Mouse (Mus musculus): ENCODE results near the gene Babam2.

Gene Babam2

GRCm38 (mm10) chr5:32080490-32081219 lies 383.2 kb downstream of the Babam2 start:
- DNase-seq (ENCODE audit: low spot score) = no peak

- no peak for DNase-seq (ENCODE audit: low spot score)
Measured at GRCm38 (mm10) chr5:32084401-32084804, 386.9 kb downstream of the Babam2 start.

GRCm38 (mm10) chr5:32085566-32085965 lies 388.1 kb downstream of the Babam2 start:
- DNase-seq (ENCODE audit: low spot score) = no peak

- DNase-seq (ENCODE audit: low spot score) = no peak
Measured at GRCm38 (mm10) chr5:32085971-32086370, 388.5 kb downstream of the Babam2 start.

- no peak for DNase-seq (ENCODE audit: low spot score)
Measured at GRCm38 (mm10) chr5:32086526-32087090, 389.1 kb downstream of the Babam2 start.

GRCm38 (mm10) chr5:32089481-32089880 lies 392.0 kb downstream of the Babam2 start:
- peak; percentile 86 for DNase-seq (ENCODE audit: low spot score)

- DNase-seq (ENCODE audit: low spot score) = no peak
Measured at GRCm38 (mm10) chr5:32092281-32092680, 394.8 kb downstream of the Babam2 start.

GRCm38 (mm10) chr5:32098691-32099090 lies 401.2 kb downstream of the Babam2 start:
- no peak for DNase-seq (ENCODE audit: low spot score)

- peak; percentile 87 for DNase-seq (ENCODE audit: low spot score)
Measured at GRCm38 (mm10) chr5:32102484-32102883, 405.0 kb downstream of the Babam2 start.

GRCm38 (mm10) chr5:32102971-32103431 lies 405.5 kb downstream of the Babam2 start:
- peak; percentile 90 for DNase-seq (ENCODE audit: low spot score)

GRCm38 (mm10) chr5:32103545-32103944 lies 406.1 kb downstream of the Babam2 start:
- no peak for DNase-seq (ENCODE audit: low spot score)

- no peak for DNase-seq (ENCODE audit: low spot score)
Measured at GRCm38 (mm10) chr5:32104119-32104990, 406.9 kb downstream of the Babam2 start.

- peak; percentile 37 for DNase-seq (ENCODE audit: low spot score)
Measured at GRCm38 (mm10) chr5:32106473-32107140, 409.1 kb downstream of the Babam2 start.

- DNase-seq (ENCODE audit: low spot score) = no peak
Measured at GRCm38 (mm10) chr5:32110651-32111050, 413.2 kb downstream of the Babam2 start.

GRCm38 (mm10) chr5:32112206-32112916 lies 414.9 kb downstream of the Babam2 start:
- no peak for DNase-seq (ENCODE audit: low spot score)

- no peak for DNase-seq (ENCODE audit: low spot score)
Measured at GRCm38 (mm10) chr5:32120901-32121376, 423.5 kb downstream of the Babam2 start.

- peak; percentile 36 for DNase-seq (ENCODE audit: low spot score)
Measured at GRCm38 (mm10) chr5:32121936-32122335, 424.5 kb downstream of the Babam2 start.

- no peak for DNase-seq (ENCODE audit: low spot score)
Measured at GRCm38 (mm10) chr5:32122363-32122762, 424.9 kb downstream of the Babam2 start.

GRCm38 (mm10) chr5:32124957-32125356 lies 427.5 kb downstream of the Babam2 start:
- DNase-seq (ENCODE audit: low spot score) = no peak

GRCm38 (mm10) chr5:32127226-32127625 lies 429.7 kb downstream of the Babam2 start:
- no peak for DNase-seq (ENCODE audit: low spot score)

GRCm38 (mm10) chr5:32127927-32128326 lies 430.4 kb downstream of the Babam2 start:
- peak; percentile 64 for DNase-seq (ENCODE audit: low spot score)
